Mouse (Mus musculus) heart, embryonic 10.5 days (tissue): ENCODE results near the gene Itgb3. TPM values are rescaled to one million over a fixed set of nuclear protein-coding genes. Genes with fewer than 3 reads are reported as not detected.

ENCODE experiments used
- DNase-seq: peaks from one replicate; pipeline ENCODE4 v3.0.0-alpha.2; 2017; ENCODE audit warnings: low spot score
- H3K27ac ChIP-seq: fragments of 300-500 bp; sonication (generic); 2 replicates; pipeline ENCODE4 v1.5.1; 2016; ENCODE audit warnings: mild to moderate bottlenecking
- H3K27me3 ChIP-seq: fragments of 300-500 bp; sonication (generic); 2 replicates; pipeline ENCODE4 v1.6.1; 2016; ENCODE audit warnings: mild to moderate bottlenecking; ENCODE audit not compliant: poor library complexity, insufficient read depth, severe bottlenecking
- H3K36me3 ChIP-seq: fragments of 300-500 bp; sonication (generic); 2 replicates; pipeline ENCODE4 v1.6.1; 2016; ENCODE audit warnings: mild to moderate bottlenecking, moderate library complexity
- H3K4me1 ChIP-seq: fragments of 300-500 bp; sonication (generic); 2 replicates; pipeline ENCODE4 v1.6.1; 2016; ENCODE audit warnings: mild to moderate bottlenecking
- H3K4me3 ChIP-seq: fragments of 300-500 bp; sonication (generic); 2 replicates; pipeline ENCODE4 v1.5.1; 2016; ENCODE audit warnings: mild to moderate bottlenecking, moderate library complexity
- H3K9me3 ChIP-seq: fragments of 300-500 bp; sonication (generic); 2 replicates; pipeline ENCODE4 v1.6.1; 2016; ENCODE audit warnings: mild to moderate bottlenecking, moderate library complexity
- WGBS: fragments of 180-500 bp; shearing (Covaris S2); methylation state at CpG from one replicate; pipeline ENCODE4 v1.1.7; 2016; 5-methylcytosine and 5-hydroxymethylcytosine counted together
- polyA plus RNA-seq: library from polyadenylated mRNA; unstranded; fragments of >200 nt; fragmentation: Nextera tagmentation; extraction: Ambion mirVana; gene quantifications from 2 replicates; pipeline ENCODE4 v1.2.1, GENCODE M21; 2016

Gene Itgb3
- polyA plus RNA-seq, 1 experiment from 2014 or later, result 9.1 TPM

GRCm38 (mm10) chr11:104572566-104572965 is 35.2 kb upstream of the Itgb3 start:
- H3K4me1 ChIP-seq, result peaks cover 36% of the 10 kb centered on the region
- H3K4me3 ChIP-seq, result no peak overlapping the region
- peak overlapping the region; percentile 17; the same call in 1 of the 2 replicates for H3K27ac ChIP-seq
- DNase-seq, result no peak
- H3K36me3 ChIP-seq, result no peaks in the 10 kb centered on the region
- 49% methylated on average over 2 of the region's 2 CpGs for whole genome bisulfite sequencing
- no peaks in the 10 kb centered on the region for H3K27me3 ChIP-seq
- H3K9me3 ChIP-seq, result no peaks in the 10 kb centered on the region

DNA sequence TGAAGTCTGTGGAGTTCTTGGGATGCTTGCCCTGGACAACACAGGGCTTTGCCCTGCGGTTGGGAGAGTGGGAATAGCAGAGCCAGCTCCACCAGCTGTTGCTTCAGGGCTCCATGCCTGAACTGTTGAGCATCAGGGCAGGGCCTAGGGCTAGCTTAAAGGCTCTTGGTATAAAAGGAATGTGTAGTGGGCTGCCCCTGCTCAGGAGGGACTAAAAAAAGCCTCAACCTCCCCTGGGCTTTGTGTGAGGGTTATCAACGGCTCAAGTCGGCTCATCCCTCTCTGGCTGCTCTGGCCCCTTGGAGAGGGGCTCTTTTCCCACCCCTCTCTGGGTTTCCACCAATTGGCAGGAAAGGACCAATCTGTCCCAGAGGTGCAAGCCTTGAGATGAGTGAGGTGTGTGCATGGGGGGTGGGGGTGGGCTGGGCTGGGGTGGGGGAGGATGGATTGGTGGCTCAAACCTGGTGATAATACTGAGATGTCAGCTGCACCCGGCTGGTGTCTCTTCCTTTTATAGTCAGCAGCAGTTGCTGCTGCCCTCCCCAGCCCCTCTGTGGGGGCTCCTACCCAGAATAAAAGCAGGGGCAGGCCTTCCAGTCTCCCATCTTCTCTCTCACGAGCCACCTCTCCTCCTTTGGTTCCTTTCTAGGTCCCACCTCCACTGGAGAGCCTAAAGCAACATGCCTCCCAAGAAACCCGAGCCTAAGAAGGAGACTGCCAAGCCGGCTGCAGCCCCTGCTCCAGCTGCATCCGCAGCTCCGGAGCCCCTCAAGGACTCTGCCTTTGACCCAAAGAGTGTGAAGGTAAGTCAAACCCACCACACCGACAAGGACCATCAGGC is 30.8 kb upstream of the Itgb3 start:
- peak; percentile 96 for DNase-seq
- Histone ChIP-seq H3K4me1 (peaks cover 40% of the 10 kb centered on the region), H3K27ac (peak overlapping the region; percentile 88), H3K27me3 (no peaks in the 10 kb centered on the region), H3K4me3 (peak overlapping the region; percentile 66), H3K9me3 (no peaks in the 10 kb centered on the region), H3K36me3 (peaks cover 33% of the 10 kb centered on the region)
- WGBS, result 23% methylated on average over 10 of the region's 10 CpGs

- 19% methylated on average over 5 of the region's 5 CpGs for WGBS
- H3K27ac ChIP-seq, result peak overlapping the region; percentile 88
- peaks cover 39% of the 10 kb centered on the region for H3K4me1 ChIP-seq
- peaks cover 44% of the 10 kb centered on the region for H3K36me3 ChIP-seq
- no peaks in the 10 kb centered on the region for H3K27me3 ChIP-seq
- H3K9me3 ChIP-seq, result no peaks in the 10 kb centered on the region
- peak; percentile 87 for DNase-seq
- peak overlapping the region; percentile 66 for H3K4me3 ChIP-seq
Measured at GRCm38 (mm10) chr11:104578074-104578473, 29.7 kb upstream of the Itgb3 start.

DNA sequence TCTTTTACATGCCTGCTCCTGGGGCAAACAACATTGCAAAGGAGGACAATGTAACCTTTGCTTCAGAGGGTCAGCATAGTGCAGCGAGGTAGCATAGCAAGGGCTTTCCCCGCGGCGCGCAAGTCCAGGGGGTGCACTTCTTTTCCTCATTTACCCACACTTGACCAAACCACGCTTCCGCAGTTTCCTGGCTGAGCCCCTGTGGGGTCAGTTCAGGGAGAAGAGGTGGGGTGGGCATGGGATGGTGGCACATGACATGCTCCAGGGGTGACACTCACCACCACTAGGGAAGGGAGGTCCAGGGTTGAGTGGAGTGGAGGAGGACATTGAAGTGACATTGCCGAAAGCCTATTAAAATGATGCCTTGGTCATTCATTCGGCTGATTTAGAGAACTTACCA is 28.7 kb upstream of the Itgb3 start:
- Histone ChIP-seq H3K4me3 (peak overlapping the region; percentile 66), H3K27ac (peak overlapping the region; percentile 88), H3K36me3 (peaks cover 54% of the 10 kb centered on the region), H3K27me3 (no peaks in the 10 kb centered on the region), H3K9me3 (no peaks in the 10 kb centered on the region), H3K4me1 (peaks cover 46% of the 10 kb centered on the region)
- 65% methylated on average over 9 of the region's 9 CpGs for WGBS
- no peak for DNase-seq

DNA sequence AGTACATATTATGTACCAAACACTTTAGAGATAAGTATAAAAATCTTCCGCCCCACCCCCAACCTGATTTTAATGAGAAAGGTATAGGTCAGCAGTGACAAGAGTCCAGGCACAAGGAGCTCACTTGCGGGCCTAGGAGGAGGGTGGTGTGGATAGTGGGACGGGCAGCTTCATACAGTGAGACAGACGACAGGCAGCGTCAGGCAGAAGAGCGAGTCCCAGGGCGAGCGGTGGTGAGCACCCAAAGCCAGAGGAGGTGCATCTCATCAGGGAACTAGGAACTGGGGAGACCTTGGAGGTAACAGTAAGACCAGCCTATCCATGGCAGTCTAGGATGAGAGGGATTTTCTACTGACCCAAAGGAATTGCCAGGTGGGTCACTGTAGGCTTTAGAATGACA is 28.2 kb upstream of the Itgb3 start:
- Histone ChIP-seq H3K9me3 (no peaks in the 10 kb centered on the region), H3K4me1 (peaks cover 48% of the 10 kb centered on the region), H3K36me3 (peaks cover 59% of the 10 kb centered on the region), H3K27ac (peak overlapping the region; percentile 88; the same call in 1 of the 2 replicates), H3K4me3 (peak overlapping the region; percentile 66), H3K27me3 (no peaks in the 10 kb centered on the region)
- DNase-seq, result no peak
- 70% methylated on average over 8 of the region's 8 CpGs for WGBS

DNA sequence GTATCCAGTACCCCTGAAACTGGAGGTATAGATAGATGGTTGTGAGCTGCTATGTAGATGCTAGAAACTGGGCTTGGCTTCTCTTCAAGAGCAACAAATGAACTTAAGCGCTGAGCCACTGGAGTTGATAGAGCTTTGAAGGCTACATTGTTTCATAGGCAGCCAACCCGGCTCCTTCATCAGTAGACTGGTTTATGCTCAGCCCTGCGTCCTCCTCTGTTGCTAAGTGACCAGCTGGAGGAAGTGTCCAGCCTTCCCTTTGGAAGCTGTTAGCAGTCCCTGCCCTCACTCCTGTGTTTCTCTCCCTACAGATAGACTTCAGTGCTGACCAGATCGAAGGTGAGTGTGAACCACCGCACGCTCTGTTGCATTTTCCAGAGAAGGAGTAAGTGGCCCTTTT is 27.7 kb upstream of the Itgb3 start:
- DNase-seq, result no peak
- no peak overlapping the region for H3K27ac ChIP-seq
- peak overlapping the region; percentile 66 for H3K4me3 ChIP-seq
- no peaks in the 10 kb centered on the region for H3K27me3 ChIP-seq
- no peaks in the 10 kb centered on the region for H3K9me3 ChIP-seq
- WGBS, result 52% methylated on average over 6 of the region's 6 CpGs
- H3K36me3 ChIP-seq, result peaks cover 64% of the 10 kb centered on the region
- peaks cover 51% of the 10 kb centered on the region for H3K4me1 ChIP-seq

DNA sequence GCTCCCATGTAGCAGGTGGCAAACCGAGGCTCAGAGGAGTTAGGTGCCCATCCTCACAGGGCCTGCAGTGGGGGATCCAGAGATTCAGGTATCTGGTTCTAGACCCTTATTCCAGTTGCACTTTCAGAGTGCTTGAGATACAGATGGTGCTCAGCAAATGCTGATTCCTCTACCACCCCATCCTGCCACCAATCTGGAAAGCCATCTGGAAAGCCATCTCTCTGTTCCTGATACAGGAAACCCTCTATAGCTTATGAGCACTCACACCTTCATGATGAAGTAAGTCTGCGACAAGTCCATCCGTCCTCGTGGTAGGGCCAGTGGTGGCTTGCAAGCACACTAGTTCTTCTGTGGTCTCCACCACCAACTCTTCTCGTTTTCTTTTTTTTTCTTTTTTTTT is 27.2 kb upstream of the Itgb3 start:
- H3K27ac ChIP-seq, result no peak overlapping the region
- H3K36me3 ChIP-seq, result peaks cover 69% of the 10 kb centered on the region
- no peak for DNase-seq
- no peaks in the 10 kb centered on the region for H3K27me3 ChIP-seq
- no peaks in the 10 kb centered on the region for H3K9me3 ChIP-seq
- 90% methylated on average over 5 of the region's 5 CpGs for WGBS
- H3K4me3 ChIP-seq, result peak overlapping the region; percentile 66
- peaks cover 51% of the 10 kb centered on the region for H3K4me1 ChIP-seq

GRCm38 (mm10) chr11:104581446-104582307 is 26.1 kb upstream of the Itgb3 start:
- no peak for DNase-seq
- peak overlapping the region; percentile 28 for H3K4me3 ChIP-seq
- H3K27ac ChIP-seq, result peak overlapping the region; percentile 33; the same call in 1 of the 2 replicates
- 61% methylated on average over 18 of the region's 18 CpGs for WGBS
- H3K27me3 ChIP-seq, result no peaks in the 10 kb centered on the region
- H3K9me3 ChIP-seq, result no peaks in the 10 kb centered on the region
- peaks cover 80% of the 10 kb centered on the region for H3K36me3 ChIP-seq
- peaks cover 48% of the 10 kb centered on the region for H3K4me1 ChIP-seq

DNA sequence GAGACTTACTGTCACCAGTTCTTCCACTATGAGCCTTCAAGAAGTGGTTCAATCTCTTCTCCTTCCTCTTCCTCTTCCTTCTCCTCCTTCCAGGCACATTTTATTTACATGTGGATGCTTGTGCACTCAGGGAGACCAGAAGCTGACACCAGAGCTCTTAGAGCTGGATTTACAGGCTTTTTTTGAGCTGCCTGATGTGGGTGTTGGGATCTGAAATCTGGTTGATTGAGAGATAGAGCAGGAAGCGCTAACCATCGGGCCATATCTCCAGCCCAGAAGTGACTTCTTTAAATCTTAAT is 25.5 kb upstream of the Itgb3 start:
- H3K27ac ChIP-seq, result 0 out of 2 replicates have a peak overlapping the region, but pooled peaks have one; percentile 33

GRCm38 (mm10) chr11:104582630-104583364 is 25.0 kb upstream of the Itgb3 start:
- no peak overlapping the region for H3K4me3 ChIP-seq
- no peak for DNase-seq
- H3K27ac ChIP-seq, result peak overlapping the region; percentile 12; the same call in 1 of the 2 replicates
- peaks cover 91% of the 10 kb centered on the region for H3K36me3 ChIP-seq
- no peaks in the 10 kb centered on the region for H3K27me3 ChIP-seq
- H3K4me1 ChIP-seq, result peaks cover 39% of the 10 kb centered on the region
- WGBS, result 61% methylated on average over 13 of the region's 13 CpGs
- no peaks in the 10 kb centered on the region for H3K9me3 ChIP-seq

More for the DNA sequence above, 25.5 kb upstream of the Itgb3 start:
- H3K27me3 ChIP-seq, result no peaks in the 10 kb centered on the region
- DNase-seq, result no peak
- H3K4me3 ChIP-seq, result no peak overlapping the region; the same call in 1 of the 2 replicates
- H3K4me1 ChIP-seq, result peaks cover 42% of the 10 kb centered on the region
- H3K9me3 ChIP-seq, result no peaks in the 10 kb centered on the region
- 63% methylated on average over 2 of the region's 2 CpGs for WGBS
- H3K36me3 ChIP-seq, result peaks cover 85% of the 10 kb centered on the region

DNA sequence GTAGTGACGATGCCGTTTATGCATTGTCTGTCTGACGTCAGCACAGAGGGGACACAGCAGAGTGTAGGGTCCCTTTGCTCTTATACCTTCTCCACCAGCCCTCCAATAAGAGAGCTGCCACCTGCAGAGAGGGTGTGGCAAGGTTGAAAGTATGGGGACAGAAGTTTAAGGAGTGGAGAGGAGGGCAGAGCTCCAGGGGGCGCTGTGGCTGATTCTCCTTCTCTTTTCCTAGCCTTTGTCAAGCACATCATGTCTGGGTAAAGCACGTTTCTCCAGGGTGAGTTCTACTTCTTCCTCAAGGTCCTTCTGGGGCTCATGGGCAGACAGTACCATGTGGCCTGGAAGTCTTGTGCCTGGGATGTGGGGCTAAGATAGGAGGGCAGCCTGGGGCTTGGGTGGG is 22.3 kb upstream of the Itgb3 start:
- DNase-seq, result no peak
- H3K27ac ChIP-seq, result no peak overlapping the region
- peaks cover 76% of the 10 kb centered on the region for H3K36me3 ChIP-seq
- H3K27me3 ChIP-seq, result no peaks in the 10 kb centered on the region
- H3K9me3 ChIP-seq, result no peaks in the 10 kb centered on the region
- peaks cover 26% of the 10 kb centered on the region for H3K4me1 ChIP-seq
- WGBS, result 77% methylated on average over 5 of the region's 5 CpGs
- no peak overlapping the region for H3K4me3 ChIP-seq

- Histone ChIP-seq H3K9me3 (no peaks in the 10 kb centered on the region), H3K36me3 (peaks cover 53% of the 10 kb centered on the region)
- WGBS, result 88% methylated on average over 9 of the region's 9 CpGs
Measured at GRCm38 (mm10) chr11:104587904-104588303, 19.9 kb upstream of the Itgb3 start.

More at GRCm38 (mm10) chr11:104587904-104588303, 19.9 kb upstream of the Itgb3 start:
- Histone ChIP-seq H3K4me3 (no peak overlapping the region), H3K27ac (no peak overlapping the region), H3K4me1 (peaks cover 12% of the 10 kb centered on the region; the same call in 1 of the 2 replicates), H3K27me3 (no peaks in the 10 kb centered on the region)
- no peak for DNase-seq
